Mouse (Mus musculus) left cerebral cortex, postnatal 4 days (tissue): ENCODE measurements around the gene Immp2l. TPM values are rescaled to one million over a fixed set of nuclear protein-coding genes. Genes with fewer than 3 reads are reported as not detected.
A peak's percentile ranks its signal among the peaks of the same experiment; 100 is the strongest.

Source experiments
- DNase-seq: peaks from one replicate; pipeline ENCODE4 v3.0.0-alpha.2; 2022
- intact Hi-C: fragments of 180-260 bp; cut with DNase I; formaldehyde crosslinking; loops from one replicate; pipeline ENCODE4 v1.15.1; 2025
- total RNA-seq, 2 experiments: library from RNA; stranded (reverse); gene quantifications; 2 replicates each; pipeline ENCODE4 v1.2.3; 2021

The Immp2l gene
- total RNA-seq, 2 experiments from 2014 or later: 3.6 to 3.9 TPM

- intact Hi-C loops: no loop called here
- no peak for DNase-seq
Measured at GRCm38 (mm10) chr12:41621341-41621740, 597.5 kb downstream of the Immp2l start.

GRCm38 (mm10) chr12:41643262-41643661 lies 619.4 kb downstream of the Immp2l start:
- intact Hi-C loops: no loop called here
- DNase-seq: no peak

- DNase-seq: no peak
- intact Hi-C loops: no loop called here
Measured at GRCm38 (mm10) chr12:41644802-41645551, 621.1 kb downstream of the Immp2l start.

- intact Hi-C loops: no loop called here
- peak; percentile 2 for DNase-seq
Measured at GRCm38 (mm10) chr12:41646956-41647575, 623.2 kb downstream of the Immp2l start.

- intact Hi-C loops: no loop called here
Measured at GRCm38 (mm10) chr12:41647675-41648074, 623.8 kb downstream of the Immp2l start.

GRCm38 (mm10) chr12:41649826-41650541 lies 626.1 kb downstream of the Immp2l start:
- intact Hi-C loops: no loop called here
- DNase-seq: no peak

More at GRCm38 (mm10) chr12:41647675-41648074, 623.8 kb downstream of the Immp2l start:
- no peak for DNase-seq

- intact Hi-C loops: no loop called here
- no peak for DNase-seq
Measured at GRCm38 (mm10) chr12:41668280-41668679, 644.4 kb downstream of the Immp2l start.

GRCm38 (mm10) chr12:41669481-41669880 lies 645.6 kb downstream of the Immp2l start:
- intact Hi-C loops: no loop called here
- no peak for DNase-seq

- intact Hi-C loops: loop anchor here (10.0 kb wide), 1 partner anchor 190 kb away; the partner anchor contains the start of gene Lrrn3
- no peak for DNase-seq
Measured at GRCm38 (mm10) chr12:41674861-41675260, 651.0 kb downstream of the Immp2l start.

- DNase-seq: peak; percentile 4
- intact Hi-C loops: no loop called here
Measured at GRCm38 (mm10) chr12:41680141-41680540, 656.3 kb downstream of the Immp2l start.

GRCm38 (mm10) chr12:41682141-41682540 lies 658.3 kb downstream of the Immp2l start:
- no peak for DNase-seq
- intact Hi-C loops: no loop called here

- intact Hi-C loops: no loop called here
- DNase-seq: no peak
Measured at GRCm38 (mm10) chr12:41689809-41690208, 665.9 kb downstream of the Immp2l start.

GRCm38 (mm10) chr12:41710608-41711007 lies 686.7 kb downstream of the Immp2l start:
- DNase-seq: peak; percentile 32
- intact Hi-C loops: no loop called here

GRCm38 (mm10) chr12:41716946-41717345 lies 693.1 kb downstream of the Immp2l start:
- DNase-seq: no peak
- intact Hi-C loops: no loop called here

- intact Hi-C loops: no loop called here
- no peak for DNase-seq
Measured at GRCm38 (mm10) chr12:41724585-41724984, 700.7 kb downstream of the Immp2l start.

- intact Hi-C loops: no loop called here
- no peak for DNase-seq
Measured at GRCm38 (mm10) chr12:41726720-41727119, 702.8 kb downstream of the Immp2l start.

- intact Hi-C loops: no loop called here
- peak; percentile 22 for DNase-seq
Measured at GRCm38 (mm10) chr12:41727221-41727620, 703.3 kb downstream of the Immp2l start.

GRCm38 (mm10) chr12:41727764-41728338 lies 704.0 kb downstream of the Immp2l start:
- no peak for DNase-seq
- intact Hi-C loops: no loop called here

- intact Hi-C loops: no loop called here
- no peak for DNase-seq
Measured at GRCm38 (mm10) chr12:41728467-41728866, 704.6 kb downstream of the Immp2l start.

GRCm38 (mm10) chr12:41729780-41730179 lies 705.9 kb downstream of the Immp2l start:
- intact Hi-C loops: no loop called here
- DNase-seq: no peak

- DNase-seq: no peak
- intact Hi-C loops: no loop called here
Measured at GRCm38 (mm10) chr12:41733168-41733567, 709.3 kb downstream of the Immp2l start.
